Mouse (Mus musculus): Measurements from ENCODE around the gene Nepn. TPM values are rescaled to one million over a fixed set of nuclear protein-coding genes. Genes with fewer than 3 reads are reported as not detected.
"Not testable (repeated sequence)": the region's sequence is repeated elsewhere in the genome, so short reads cannot be mapped to it uniquely, and the experiment has no call there.

Gene Nepn
- total RNA-seq (2014; rRNA removed), result not detected in 2 replicates
- not detected in 2 replicates for polyA plus RNA-seq (2015; fragmentation: Nextera tagmentation; extraction: Ambion mirVana)

DNA sequence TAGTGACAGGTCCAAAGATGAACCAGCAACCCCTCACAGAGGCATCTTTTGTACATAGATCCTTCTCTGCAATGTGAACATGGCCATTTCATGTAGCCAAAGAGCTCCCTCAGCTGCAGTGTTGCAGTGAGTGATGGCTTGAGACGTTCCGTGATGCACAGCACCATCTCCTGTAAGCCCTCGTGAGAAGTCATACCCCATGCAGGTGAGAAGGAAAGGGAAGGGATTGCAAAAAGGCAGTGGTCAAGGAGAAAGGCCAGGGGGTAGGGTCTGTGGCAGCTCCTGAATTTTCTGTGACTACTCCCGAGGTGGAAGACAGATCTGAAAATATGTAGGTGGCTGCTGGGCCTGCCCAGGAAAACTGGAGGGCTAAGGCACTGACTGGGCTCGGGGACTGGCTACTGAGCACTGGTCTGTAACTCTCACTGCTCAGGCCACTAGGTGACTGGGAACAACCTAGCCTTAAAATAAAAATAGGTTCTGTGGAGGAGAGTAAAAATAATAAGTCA is at the start of gene Nepn:
Nepn (plus strand) TSS at position 51 of the 509 bp plus-strand sequence.
- H3K4me3 ChIP-seq (ENCODE audit: low read depth, low read length), result no peak within 1 kb of the TSS
- no peaks in the 10 kb centered on the region for H3K9me3 ChIP-seq (ENCODE audit: low read length)
- H3K4me2 ChIP-seq (ENCODE audit: low read depth), result no peak within 1 kb of the TSS
- no peak within 1 kb of the TSS for H3K9ac ChIP-seq
- no peaks in the 10 kb centered on the region for H3K4me1 ChIP-seq (ENCODE audit: insufficient read depth)
- DNase-seq (no peak), ATAC-seq (no peak)
- TF ChIP-seq CTCF (IDR thresholded peaks at IDR 0.05; ENCODE audit: low read depth), result no peak
- no peaks in the 10 kb centered on the region for H3K27me3 ChIP-seq (ENCODE audit: insufficient read depth, low read length)
- H3K36me3 ChIP-seq (ENCODE audit: insufficient read depth), result no peaks in the 10 kb centered on the region
- 78% methylated on average over 5 of the region's 5 CpGs for WGBS
- no peak within 1 kb of the TSS for H3K27ac ChIP-seq (ENCODE audit: low read depth, low read length)

DNA sequence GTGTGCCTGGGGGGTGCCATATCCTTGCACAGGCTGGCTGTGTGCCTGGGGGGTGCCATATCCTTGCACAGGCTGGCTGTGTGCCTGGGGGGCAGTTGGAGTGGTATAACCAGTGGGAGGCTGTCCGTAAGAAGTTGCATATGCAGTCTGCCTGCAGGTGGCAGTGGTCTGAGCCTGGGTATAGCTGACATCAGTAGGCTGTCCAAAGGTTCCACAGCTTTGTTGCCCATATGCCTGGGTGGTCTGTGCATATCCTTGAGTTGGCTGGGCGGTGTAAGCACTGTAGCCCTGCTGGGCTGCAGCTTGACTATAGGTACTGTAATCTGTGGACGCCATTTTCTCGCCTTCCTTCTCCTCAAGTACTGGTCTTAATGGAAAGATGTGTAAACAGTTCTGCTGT is 45.4 kb upstream of the Nepn start:
- WGBS, result 95% methylated on average over 4 of the region's 4 CpGs
- not testable (repeated sequence) for H3K27me3 ChIP-seq (ENCODE audit: insufficient read depth, low read length); H3K27ac ChIP-seq (ENCODE audit: low read depth, low read length); H3K4me1 ChIP-seq (ENCODE audit: insufficient read depth); H3K9ac ChIP-seq; ATAC-seq; H3K9me3 ChIP-seq (ENCODE audit: low read length); H3K4me2 ChIP-seq (ENCODE audit: low read depth); H3K4me3 ChIP-seq (ENCODE audit: low read depth, low read length); DNase-seq
- H3K36me3 ChIP-seq (ENCODE audit: insufficient read depth), result peaks cover 46% of the 10 kb centered on the region

DNA sequence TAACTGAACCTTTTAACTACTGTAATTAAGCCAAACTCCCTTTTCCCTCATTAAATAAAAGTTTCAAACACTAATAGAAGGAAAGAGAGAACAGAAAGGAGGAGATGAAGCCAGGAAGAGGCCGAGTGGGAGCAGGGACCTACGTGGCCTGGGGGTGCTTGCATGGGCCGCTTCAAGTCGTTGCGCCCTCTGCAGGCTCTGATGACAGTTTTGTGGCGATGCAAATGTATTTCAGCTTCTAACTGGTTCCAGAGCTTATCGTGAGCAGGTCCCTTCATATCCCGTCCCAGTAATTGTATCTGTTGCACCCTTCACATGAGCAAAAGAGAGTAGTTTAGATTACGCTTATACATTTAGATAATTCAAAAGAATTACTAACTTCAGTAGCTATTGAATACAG is 35.6 kb upstream of the Nepn start:
- DNase-seq (no peak), ATAC-seq (no peak)
- WGBS, result 71% methylated on average over 9 of the region's 9 CpGs
- no peak overlapping the region for H3K9ac ChIP-seq
- TF ChIP-seq CTCF (IDR thresholded peaks at IDR 0.05; ENCODE audit: low read depth), result no peak
- H3K4me3 ChIP-seq (ENCODE audit: low read depth, low read length), result no peak overlapping the region
- H3K4me1 ChIP-seq (ENCODE audit: insufficient read depth), result no peaks in the 10 kb centered on the region
- no peak overlapping the region for H3K4me2 ChIP-seq (ENCODE audit: low read depth)
- no peaks in the 10 kb centered on the region for H3K9me3 ChIP-seq (ENCODE audit: low read length)
- no peaks in the 10 kb centered on the region for H3K27me3 ChIP-seq (ENCODE audit: insufficient read depth, low read length)
- no peak overlapping the region for H3K27ac ChIP-seq (ENCODE audit: low read depth, low read length)
- H3K36me3 ChIP-seq (ENCODE audit: insufficient read depth), result peaks cover 31% of the 10 kb centered on the region

DNA sequence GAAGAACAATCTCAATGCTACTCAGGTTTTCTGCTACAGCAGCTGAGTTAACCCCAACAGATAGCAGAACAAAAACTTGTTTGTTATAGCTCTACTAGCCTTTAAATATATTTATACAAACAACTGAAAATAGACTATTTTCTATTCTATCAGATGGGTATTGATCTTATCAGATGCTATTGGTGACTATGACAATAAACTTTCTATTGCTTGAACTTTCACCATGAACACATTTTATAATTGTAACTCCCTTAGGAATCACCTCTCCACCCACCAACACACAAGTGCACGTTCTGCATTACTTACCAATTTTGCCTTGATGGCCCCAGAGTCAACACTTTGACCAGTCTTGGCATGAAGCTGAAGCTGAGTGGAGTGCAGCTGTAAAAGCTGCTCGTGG is 30.3 kb upstream of the Nepn start, which contains the start of gene Gm26741:
Gm26741 (plus strand) TSS at position 301 of the 400 bp plus-strand sequence.
- Histone ChIP-seq H3K9ac (no peak within 1 kb of the TSS), H3K27me3 (ENCODE audit: insufficient read depth, low read length) (no peaks in the 10 kb centered on the region), H3K9me3 (ENCODE audit: low read length) (no peaks in the 10 kb centered on the region), H3K4me1 (ENCODE audit: insufficient read depth) (no peaks in the 10 kb centered on the region), H3K4me3 (ENCODE audit: low read depth, low read length) (no peak within 1 kb of the TSS), H3K36me3 (ENCODE audit: insufficient read depth) (peaks cover 4% of the 10 kb centered on the region; the same call in 1 of the 2 replicates), H3K4me2 (ENCODE audit: low read depth) (no peak within 1 kb of the TSS), H3K27ac (ENCODE audit: low read depth, low read length) (no peak within 1 kb of the TSS)
- ATAC-seq (no peak), DNase-seq (no peak)
- 85% methylated on average over 2 of the region's 2 CpGs for WGBS
- no peak for TF ChIP-seq CTCF (IDR thresholded peaks at IDR 0.05; ENCODE audit: low read depth)

DNA sequence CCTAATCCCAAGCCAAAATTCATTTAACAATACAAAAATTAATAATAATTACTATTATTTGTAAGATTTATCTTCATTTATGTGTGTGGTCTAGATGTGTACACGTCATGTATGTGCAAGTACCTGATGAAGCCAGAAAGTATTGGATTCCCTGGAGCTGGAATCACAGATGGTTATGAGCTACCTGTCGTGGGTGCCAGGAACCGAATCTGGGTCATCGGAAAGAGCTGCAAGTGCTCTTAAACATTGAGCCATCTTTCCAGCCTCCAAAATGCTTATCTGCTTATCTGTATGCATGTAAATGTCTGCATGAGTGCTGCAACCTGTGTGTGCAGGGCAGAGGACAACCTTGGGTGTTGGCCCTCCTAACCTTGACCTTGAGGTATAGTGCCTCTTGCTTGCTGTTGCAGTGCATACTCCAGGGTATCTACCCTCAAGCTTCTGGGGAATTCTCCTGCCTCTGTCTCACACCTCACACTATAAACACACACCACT is 28.5 kb upstream of the Nepn start:
- Histone ChIP-seq H3K4me3 (ENCODE audit: low read depth, low read length) (no peak overlapping the region), H3K27me3 (ENCODE audit: insufficient read depth, low read length) (no peaks in the 10 kb centered on the region), H3K9me3 (ENCODE audit: low read length) (no peaks in the 10 kb centered on the region), H3K27ac (ENCODE audit: low read depth, low read length) (no peak overlapping the region), H3K4me1 (ENCODE audit: insufficient read depth) (no peaks in the 10 kb centered on the region), H3K4me2 (ENCODE audit: low read depth) (no peak overlapping the region), H3K36me3 (ENCODE audit: insufficient read depth) (no peaks in the 10 kb centered on the region; the same call in 1 of the 2 replicates), H3K9ac (no peak overlapping the region)
- TF ChIP-seq CTCF (IDR thresholded peaks at IDR 0.05; ENCODE audit: low read depth), result no peak
- DNase-seq (no peak), ATAC-seq (no peak)
- WGBS, result 96% methylated on average over 4 of the region's 4 CpGs

DNA sequence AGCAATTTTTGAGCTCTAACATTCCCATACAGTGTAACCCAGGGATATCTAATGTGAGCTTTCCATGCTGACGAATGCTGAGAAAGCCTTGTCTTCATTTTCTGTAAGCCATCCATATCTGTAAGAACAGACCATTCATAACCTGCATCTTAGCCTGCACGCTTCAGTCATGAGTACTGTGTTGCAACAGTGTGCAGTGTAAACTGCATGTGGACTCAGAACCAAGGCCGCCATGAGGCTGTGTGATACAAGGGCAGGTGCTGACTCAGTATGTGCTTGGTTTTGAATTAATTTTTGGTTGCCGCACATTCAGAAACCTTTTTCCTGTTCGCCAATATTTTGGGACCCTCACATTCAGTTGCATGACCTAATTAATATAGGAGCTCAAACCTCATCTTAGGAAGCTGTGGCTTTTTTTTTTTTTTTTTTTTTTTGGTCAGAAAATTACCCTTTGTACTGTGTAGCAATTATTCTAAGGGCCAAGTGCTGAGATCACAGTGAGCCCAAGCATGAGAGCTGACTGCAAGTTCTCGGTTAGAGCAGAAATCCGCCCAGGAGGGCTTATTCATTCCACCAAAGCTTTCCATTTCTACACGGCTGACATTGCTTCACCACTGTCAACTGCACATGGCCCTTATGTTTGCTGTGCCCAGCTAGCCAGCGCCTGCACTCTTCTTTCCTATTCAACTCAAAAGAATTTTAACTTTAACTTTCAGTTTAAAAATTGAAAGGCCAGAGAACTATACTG is 27.7 kb upstream of the Nepn start:
- Histone ChIP-seq H3K4me2 (ENCODE audit: low read depth) (no peak overlapping the region), H3K27ac (ENCODE audit: low read depth, low read length) (no peak overlapping the region), H3K9ac (no peak overlapping the region), H3K27me3 (ENCODE audit: insufficient read depth, low read length) (no peaks in the 10 kb centered on the region), H3K4me3 (ENCODE audit: low read depth, low read length) (no peak overlapping the region), H3K4me1 (ENCODE audit: insufficient read depth) (no peaks in the 10 kb centered on the region), H3K36me3 (ENCODE audit: insufficient read depth) (no peaks in the 10 kb centered on the region; the same call in 1 of the 2 replicates), H3K9me3 (ENCODE audit: low read length) (no peaks in the 10 kb centered on the region)
- DNase-seq, result no peak
- TF ChIP-seq CTCF (IDR thresholded peaks at IDR 0.05; ENCODE audit: low read depth), result no peak
- ATAC-seq, result no peak
- 75% methylated on average over 9 of the region's 9 CpGs for WGBS

DNA sequence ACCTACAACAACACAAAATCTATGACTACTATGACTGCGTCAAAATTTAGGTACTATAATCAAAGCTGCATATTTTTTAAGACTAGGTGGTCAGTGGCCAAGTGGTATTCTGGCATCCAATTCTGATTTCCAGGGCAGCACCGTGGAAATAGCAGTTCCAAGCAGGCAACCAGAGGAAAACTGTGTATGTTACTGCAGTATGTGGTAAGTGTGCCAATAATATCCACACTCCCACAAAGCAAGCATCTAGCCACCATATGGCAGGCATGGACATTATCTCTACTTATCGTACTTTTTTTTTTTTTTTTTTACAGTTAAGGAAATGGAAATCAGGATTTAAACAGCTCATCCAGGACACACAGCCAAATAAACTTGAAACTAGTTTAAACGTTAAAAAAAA is 20.4 kb upstream of the Nepn start:
- no peaks in the 10 kb centered on the region for H3K36me3 ChIP-seq (ENCODE audit: insufficient read depth)
- H3K27me3 ChIP-seq (ENCODE audit: insufficient read depth, low read length), result no peaks in the 10 kb centered on the region
- TF ChIP-seq CTCF (IDR thresholded peaks at IDR 0.05; ENCODE audit: low read depth), result no peak
- no peak for DNase-seq
- no peak overlapping the region for H3K4me2 ChIP-seq (ENCODE audit: low read depth)
- no peak overlapping the region for H3K9ac ChIP-seq
- no peak overlapping the region for H3K27ac ChIP-seq (ENCODE audit: low read depth, low read length)
- WGBS, result 73% methylated on average over 4 of the region's 4 CpGs
- no peak overlapping the region for H3K4me3 ChIP-seq (ENCODE audit: low read depth, low read length)
- H3K4me1 ChIP-seq (ENCODE audit: insufficient read depth), result no peaks in the 10 kb centered on the region
- H3K9me3 ChIP-seq (ENCODE audit: low read length), result no peaks in the 10 kb centered on the region
- no peak for ATAC-seq
